Mouse (Mus musculus): ENCODE measurements around the gene Meis1.

GRCm38 (mm10) chr11:19014441-19015161 lies 4.2 kb downstream of the Meis1 start:
- no peak for TF ChIP-seq CTCF (IDR thresholded peaks at IDR 0.05; ENCODE audit: borderline replicate concordance, extremely low read depth, insufficient read depth, insufficient read length)
- no peak for TF ChIP-seq POLR2A (IDR thresholded peaks at IDR 0.05; ENCODE audit: borderline replicate concordance, extremely low read depth, insufficient read depth, insufficient read length, poor library complexity, severe bottlenecking)
